Mouse (Mus musculus) liver, postnatal 0 days (tissue): ENCODE data around the gene Ccdc92b.

Source experiments
- CTCF ChIP-seq: sonication (generic); IDR thresholded peaks from 2 replicates; pipeline ENCODE4 v1.5.1; 2016; ENCODE audit warnings: antibody characterized with exemption, low read depth
- EP300 ChIP-seq: IDR thresholded peaks from 2 replicates; pipeline ENCODE4 v1.6.1; 2016; ENCODE audit warnings: antibody characterized with exemption, low read depth, mild to moderate bottlenecking

GRCm38 (mm10) chr11:74592246-74592645 lies 27.2 kb upstream of the Ccdc92b start:
- TF ChIP-seq CTCF, result no peak
- TF ChIP-seq EP300, result no peak
